Mouse (Mus musculus) MEL (cell line): ENCODE measurements around the gene Gm42957. TPM values are rescaled to one million over a fixed set of nuclear protein-coding genes. Genes with fewer than 3 reads are reported as not detected.
A peak's percentile ranks its signal among the peaks of the same experiment; 100 is the strongest.

Source experiments
- DNase-seq: peaks from one replicate; pipeline ENCODE4 v3.0.0; 2011; ENCODE audit warnings: low read depth, low spot score
- H3K27ac ChIP-seq: 2 replicates; pipeline ENCODE4 v1.5.1; 2012; ENCODE audit warnings: low read depth, mild to moderate bottlenecking, control low read depth, low read length, moderate library complexity; ENCODE audit not compliant: control insufficient read depth
- H3K27me3 ChIP-seq, 2 experiments: fragments of 150-350 bp in 1 of 2; sonication (generic) in 1 of 2; 2 replicates each; pipeline ENCODE4 v1.6.1; 2012; ENCODE audit warnings: low read length in 2 of 2, mild to moderate bottlenecking in 2 of 2, improper control_type of control experiment in 1 of 2, moderate library complexity in 1 of 2; ENCODE audit not compliant: insufficient read depth in 2 of 2, control insufficient read depth in 1 of 2
- H3K36me3 ChIP-seq, 2 experiments: 2 replicates each; pipeline ENCODE4 v1.6.1; 2012 to 2014; ENCODE audit warnings: low read length in 2 of 2, improper control_type of control experiment in 1 of 2, inconsistent platforms in 1 of 2, mild to moderate bottlenecking in 1 of 2; ENCODE audit not compliant: insufficient read depth in 2 of 2, control insufficient read depth in 1 of 2
- H3K4me1 ChIP-seq, 2 experiments: fragments of 150-350 bp in 1 of 2; sonication (generic) in 1 of 2; 2 replicates each; pipeline ENCODE4 v1.6.1; 2012; ENCODE audit warnings: low read length in 2 of 2, improper control_type of control experiment in 1 of 2, mild to moderate bottlenecking in 1 of 2; ENCODE audit not compliant: insufficient read depth in 2 of 2, control insufficient read depth in 1 of 2
- H3K4me3 ChIP-seq, 2 experiments: fragments of 150-350 bp in 1 of 2; sonication (generic) in 1 of 2; 2 replicates each; pipeline ENCODE4 v1.5.1; 2012; ENCODE audit warnings: low read depth in 2 of 2, low read length in 2 of 2, mild to moderate bottlenecking in 2 of 2, moderate library complexity in 2 of 2, control low read depth in 1 of 2, improper control_type of control experiment in 1 of 2; ENCODE audit not compliant: control insufficient read depth in 1 of 2, insufficient read depth in 1 of 2
- H3K79me2 ChIP-seq: 2 replicates; pipeline ENCODE4 v1.6.1; 2012; ENCODE audit warnings: mild to moderate bottlenecking, low read length, moderate library complexity; ENCODE audit not compliant: control insufficient read depth, poor library complexity, insufficient read depth
- H3K9ac ChIP-seq: 2 replicates; pipeline ENCODE4 v1.6.1; 2012; ENCODE audit warnings: low read depth, mild to moderate bottlenecking, control low read depth, low read length, moderate library complexity; ENCODE audit not compliant: control insufficient read depth, poor library complexity, severe bottlenecking
- H3K9me3 ChIP-seq: fragments of 150-350 bp; sonication (generic); replicated peaks from 2 replicates; pipeline ENCODE4 v1.6.1; 2012; ENCODE audit warnings: mild to moderate bottlenecking, low read length, improper control_type of control experiment, moderate library complexity; ENCODE audit not compliant: insufficient read depth
- CTCF ChIP-seq, 3 experiments: IDR thresholded peaks in 2 of 3; conservative IDR thresholded peaks in 1 of 3; 2 replicates each; pipeline ENCODE4 v1.5.1; 2011 to 2012; ENCODE audit warnings: low read length in 3 of 3, low read depth in 2 of 3, mild to moderate bottlenecking in 2 of 3, improper control_type of control experiment in 1 of 3, inconsistent platforms in 1 of 3, mixed read lengths in 1 of 3, moderate library complexity in 1 of 3; ENCODE audit not compliant: control insufficient read depth in 1 of 3, insufficient read depth in 1 of 3, poor library complexity in 1 of 3, severe bottlenecking in 1 of 3
- E2F4 ChIP-seq: IDR thresholded peaks from 2 replicates; pipeline ENCODE4 v1.6.1; 2011; ENCODE audit warnings: low read depth, low read length, improper control_type of control experiment, borderline replicate concordance
- EP300 ChIP-seq, 2 experiments: IDR thresholded peaks; 2 replicates each; pipeline ENCODE4 v1.6.1; 2011; ENCODE audit warnings: improper control_type of control experiment in 2 of 2, low read length in 2 of 2, low read depth in 1 of 2, mild to moderate bottlenecking in 1 of 2
- MAZ ChIP-seq: IDR thresholded peaks from 2 replicates; pipeline ENCODE4 v1.6.1; 2012; ENCODE audit warnings: low read depth, mild to moderate bottlenecking, inconsistent platforms, low read length, improper control_type of control experiment
- POLR2AphosphoS2 ChIP-seq: IDR thresholded peaks from 2 replicates; pipeline ENCODE4 v1.6.1; 2011; ENCODE audit warnings: low read length, improper control_type of control experiment
- POLR2AphosphoS5 ChIP-seq: IDR thresholded peaks from 2 replicates; pipeline ENCODE4 v1.6.1; 2012; ENCODE audit warnings: low read depth, borderline replicate concordance, mild to moderate bottlenecking, inconsistent platforms, low read length, moderate library complexity, mixed read lengths
- SIN3A ChIP-seq: IDR thresholded peaks from 2 replicates; pipeline ENCODE4 v1.6.1; 2012; ENCODE audit warnings: low read length, improper control_type of control experiment, inconsistent platforms
- TBP ChIP-seq: IDR thresholded peaks from 2 replicates; pipeline ENCODE4 v1.8.0; 2011; ENCODE audit warnings: low read depth, low read length, improper control_type of control experiment
- TCF12 ChIP-seq: IDR thresholded peaks from 2 replicates; pipeline ENCODE4 v1.6.1; 2014; ENCODE audit warnings: low read depth, mild to moderate bottlenecking, inconsistent platforms, low read length, improper control_type of control experiment, moderate library complexity
- UBTF ChIP-seq: IDR thresholded peaks from 2 replicates; pipeline ENCODE4 v1.6.1; 2012; ENCODE audit warnings: low read depth, mild to moderate bottlenecking, inconsistent platforms, low read length, improper control_type of control experiment, moderate library complexity, borderline replicate concordance; ENCODE audit not compliant: insufficient read depth
- USF2 ChIP-seq, 2 experiments: IDR thresholded peaks; 2 replicates each; pipeline ENCODE4 v1.6.1; 2011 to 2012; ENCODE audit warnings: improper control_type of control experiment in 2 of 2, low read length in 2 of 2, borderline replicate concordance in 1 of 2, inconsistent platforms in 1 of 2, low read depth in 1 of 2, mild to moderate bottlenecking in 1 of 2; ENCODE audit not compliant: insufficient read depth in 1 of 2
- ZMIZ1 ChIP-seq: IDR thresholded peaks from 2 replicates; pipeline ENCODE4 v1.6.1; 2012; ENCODE audit warnings: low read depth, mild to moderate bottlenecking, inconsistent platforms, low read length, improper control_type of control experiment, moderate library complexity
- ZNF384 ChIP-seq: IDR thresholded peaks from 2 replicates; pipeline ENCODE4 v1.6.1; 2012; ENCODE audit warnings: low read depth, mild to moderate bottlenecking, inconsistent platforms, low read length, improper control_type of control experiment
- polyA plus RNA-seq, 2 experiments: library from polyadenylated mRNA; stranded (reverse) in 1 of 2; unstranded in 1 of 2; fragments of >175 nt in 1 of 2; fragments of >200 nt in 1 of 2; gene quantifications; 2 replicates each; pipeline versions ENCODE4 v1.2.1 to v1.2.4; 2012; ENCODE audit warnings: low replicate concordance in 2 of 2, low read depth in 1 of 2; ENCODE audit not compliant: insufficient read length in 2 of 2, insufficient read depth in 1 of 2, missing spikeins in 1 of 2
- total RNA-seq: library from RNA; depleted of rRNA; stranded (reverse); fragments of 300-350 nt; gene quantifications from 2 replicates; pipeline ENCODE4 v1.2.3, GENCODE M21; 2012

Gene Gm42957
- total and polyA plus RNA-seq, 3 experiments, result 0.06 to 0.19 TPM; not detected in 1

DNA sequence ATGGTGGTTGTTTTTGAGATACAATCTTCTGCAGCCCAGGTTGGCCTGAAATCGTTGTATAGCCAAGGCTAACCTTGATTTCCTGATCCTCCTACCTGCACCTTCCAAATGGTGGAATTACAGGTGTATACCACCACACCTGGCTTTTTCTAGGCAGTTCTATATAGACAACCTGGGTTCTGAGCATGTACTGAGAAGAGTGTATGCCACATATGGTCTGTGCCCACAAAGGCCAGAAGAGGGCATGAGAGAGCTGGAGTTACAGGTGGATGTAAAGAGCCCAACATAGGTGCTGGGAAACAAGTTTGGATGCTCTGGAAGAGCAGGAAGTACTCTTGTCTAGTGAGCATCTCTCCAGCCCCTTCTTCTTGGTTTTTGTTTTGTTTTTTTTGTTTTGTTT is 32.0 kb downstream of the Gm42957 start (continued):
- no peak for TF ChIP-seq UBTF
- TF ChIP-seq ZMIZ1, result no peak
- no peak for TF ChIP-seq EP300 (IDR thresholded peaks at IDR 0.05; ENCODE audit: low read depth in 1 of 2, low read length in 2 of 2)
- TF ChIP-seq E2F4, result no peak
- TF ChIP-seq MAZ, result no peak
- no peak for TF ChIP-seq POLR2AphosphoS5
- TF ChIP-seq POLR2AphosphoS2, result no peak

DNA sequence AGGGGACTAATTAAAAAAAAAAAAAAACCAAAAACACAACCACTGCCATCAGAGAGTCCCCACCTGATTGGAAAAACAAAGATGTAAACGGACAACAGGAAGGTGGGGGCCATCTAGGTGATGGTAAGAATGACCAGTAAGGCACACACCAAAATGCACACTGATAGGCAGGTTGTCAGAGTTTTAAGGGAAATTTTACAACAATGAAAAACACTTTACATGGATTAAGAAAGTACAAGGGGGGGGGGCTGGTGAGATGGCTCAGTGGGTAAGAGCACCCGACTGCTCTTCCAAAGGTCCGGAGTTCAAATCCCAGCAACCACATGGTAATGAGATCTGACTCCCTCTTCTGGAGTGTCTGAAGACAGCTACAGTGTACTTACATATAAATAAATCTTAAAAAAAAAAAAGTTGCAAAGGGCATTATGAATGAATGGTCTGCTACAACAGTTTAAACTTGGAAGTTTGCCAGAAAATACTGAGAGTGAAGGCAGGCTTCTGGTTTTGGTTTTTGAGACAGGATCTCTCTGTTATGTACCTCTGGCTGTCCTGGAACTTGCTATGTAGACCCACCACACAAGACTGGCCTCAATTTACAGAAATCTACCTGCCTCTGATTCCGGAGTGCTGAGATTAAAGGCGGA is 33.3 kb downstream of the Gm42957 start:
- H3K9ac ChIP-seq, result no peak overlapping the region
- no peaks in the 10 kb centered on the region for H3K27me3 ChIP-seq
- no peaks in the 10 kb centered on the region; the same call in 1 of the 2 replicates for H3K79me2 ChIP-seq
- DNase-seq, result peak; percentile 49
- TF ChIP-seq TBP (peak; percentile 93), ZNF384 (peak; percentile 38; the same call in 1 of the 2 replicates), SIN3A (no peak), USF2 (IDR thresholded peaks at IDR 0.05; ENCODE audit: borderline replicate concordance in 1 of 2, insufficient read depth in 1 of 2, low read depth in 1 of 2, low read length in 2 of 2) (no peak)
- H3K9me3 ChIP-seq, result no peaks in the 10 kb centered on the region
- H3K27ac ChIP-seq, result no peak overlapping the region
- H3K4me3 ChIP-seq, result no peak overlapping the region
- H3K4me1 ChIP-seq, result peaks cover 3 to 12% of the 10 kb centered on the region in 2 experiments
- H3K36me3 ChIP-seq, result peaks cover 0 to 12% of the 10 kb centered on the region in 2 experiments; a peak in 2 of 4 replicates

DNA sequence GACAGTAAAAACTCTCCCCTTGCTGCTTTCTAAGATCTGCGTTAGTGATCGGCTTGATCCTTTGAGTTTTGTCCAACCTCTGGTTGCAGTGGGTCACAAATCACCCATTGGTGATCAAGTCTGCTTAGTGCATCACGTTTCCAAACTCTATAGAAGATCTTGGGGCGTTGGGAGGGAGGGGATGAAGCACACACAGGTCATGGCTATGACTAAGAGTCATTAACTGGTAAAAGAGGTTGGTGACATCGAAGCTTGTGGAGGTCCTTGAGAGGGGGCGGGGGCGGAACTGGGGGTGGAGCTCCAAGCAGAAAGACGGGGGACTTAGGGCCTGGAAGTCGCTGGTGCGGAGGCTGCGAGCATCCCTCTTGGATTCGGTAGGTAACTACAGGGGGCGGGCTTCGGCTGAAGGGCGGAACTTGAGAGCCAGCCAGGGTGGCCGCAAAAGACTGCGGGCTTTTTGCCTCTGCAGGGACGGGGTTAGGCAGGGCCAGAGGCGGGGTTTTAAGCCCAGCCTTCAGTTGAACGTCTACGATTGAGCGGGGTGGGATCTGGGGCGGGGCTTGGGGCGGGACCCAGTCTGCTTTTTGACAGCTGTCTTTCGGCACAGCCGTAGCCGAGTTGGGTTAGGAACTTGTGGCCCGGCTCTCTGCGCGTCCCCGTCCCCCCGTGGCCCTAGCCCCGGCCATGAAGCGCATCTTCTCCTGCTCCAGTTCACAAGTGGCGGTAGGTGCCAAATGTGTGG is 34.6 kb downstream of the Gm42957 start, which contains the start of gene Ankrd35:
Ankrd35 (plus strand) TSS at position 405 of the 742 bp plus-strand sequence.
- no peaks in the 10 kb centered on the region; the same call in 1 of the 2 replicates for H3K79me2 ChIP-seq
- 0 out of 2 replicates have a peak, but pooled peaks have one; percentile 15 for TF ChIP-seq TCF12
- TF ChIP-seq UBTF, result no peak
- peak; percentile 64 for TF ChIP-seq SIN3A
- peak in 2 of 3 experiments; percentile 10 to 44; a peak in 3 of 6 replicates for TF ChIP-seq CTCF (IDR thresholded peaks at IDR 0.05 in 2 of 3, conservative IDR thresholded peaks at IDR 0.05 in 1 of 3; ENCODE audit: control insufficient read depth in 1 of 3, insufficient read depth in 1 of 3, low read depth in 2 of 3, low read length in 3 of 3, poor library complexity in 1 of 3, severe bottlenecking in 1 of 3)
- TF ChIP-seq TBP, result 0 out of 2 replicates have a peak, but pooled peaks have one; percentile 8
- peak; percentile 99 for DNase-seq
- peaks cover 0 to 12% of the 10 kb centered on the region in 2 experiments; a peak in 2 of 4 replicates for H3K36me3 ChIP-seq
- peak within 1 kb of the TSS; percentile 57 to 61 for H3K4me3 ChIP-seq
- no peaks in the 10 kb centered on the region for H3K9me3 ChIP-seq
- peak within 1 kb of the TSS; percentile 54 for H3K9ac ChIP-seq
- no peaks in the 10 kb centered on the region for H3K27me3 ChIP-seq
- H3K27ac ChIP-seq, result no peak within 1 kb of the TSS
- peaks cover 3 to 12% of the 10 kb centered on the region in 2 experiments for H3K4me1 ChIP-seq
